ENCODE assay signal across 19 mouse cellular contexts in the genomic region with DNA sequence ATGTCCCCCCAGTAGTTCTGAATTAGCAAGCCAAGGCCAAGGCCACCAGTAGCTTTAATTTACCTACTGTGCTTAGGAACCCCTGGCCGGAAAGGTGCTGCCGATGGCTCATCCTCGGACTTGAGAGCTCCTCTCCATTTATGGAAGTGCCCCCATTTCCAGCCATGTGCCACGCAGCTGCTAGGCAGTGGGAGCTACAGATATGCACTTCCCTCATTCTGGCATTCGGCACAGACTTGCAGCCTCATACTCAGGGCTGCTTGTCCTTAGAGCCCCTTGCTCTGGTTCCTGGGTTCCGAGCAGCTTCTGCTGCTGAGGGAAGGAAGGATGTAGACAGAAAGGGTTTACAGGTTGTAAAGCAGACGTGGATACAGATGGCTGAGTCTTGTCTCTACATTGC.
"Had no signal": no experiment of that assay in that cellular context is flagged by ENCODE, and none has a peak within 500 bp of the region (broad histone marks: within the 10 kb centered on the region; RNA-seq: fewer than 3 reads in every experiment).

No protein-coding gene starts in this region.

- H3K27ac ChIP-seq: liver, embryonic 14.5 days; macrophage; midbrain, embryonic 10.5 days; midbrain, embryonic 13.5 days; neural tube, embryonic 12.5 days; neural tube, embryonic 15.5 days had no signal

- H3K4me2 ChIP-seq: lung, embryonic 14.5 days; neural tube, embryonic 12.5 days; neural tube, embryonic 15.5 days had no signal

- ATAC-seq: midbrain, embryonic 13.5 days; midbrain, embryonic 16.5 days had no signal

- H3K9me3 ChIP-seq: midbrain, embryonic 10.5 days; midbrain, embryonic 13.5 days; neural tube, embryonic 12.5 days; neural tube, embryonic 15.5 days had no signal

- DNase-seq: lung, adult 18-20 months; lung, embryonic 14.5 days; lung, postnatal 10 days; retina, postnatal 1 day; right cerebral cortex, adult 18-20 months; right cerebral cortex, postnatal 25 days; right cerebral cortex, postnatal 4 days; spleen, adult 18-20 months; thymus, adult 18-20 months; thymus, postnatal 14 days; thymus, postnatal 36 days had no signal

- H3K27me3 ChIP-seq: neural tube, embryonic 15.5 days had no signal

- H3K4me3 ChIP-seq: midbrain, embryonic 10.5 days; midbrain, embryonic 13.5 days; myocyte; neural tube, embryonic 12.5 days; neural tube, embryonic 15.5 days had no signal

- H3K9ac ChIP-seq: liver, embryonic 14.5 days; lung, embryonic 14.5 days; midbrain, embryonic 13.5 days; neural tube, embryonic 12.5 days; neural tube, embryonic 15.5 days had no signal

- H3K36me3 ChIP-seq: midbrain, embryonic 10.5 days; neural tube, embryonic 12.5 days; neural tube, embryonic 15.5 days had no signal
